Mouse (Mus musculus) granulocyte monocyte progenitor cell, adult 5-6 weeks (primary cell): ENCODE measurements around the gene Vmn2r14. TPM values are rescaled to one million over a fixed set of nuclear protein-coding genes. Genes with fewer than 3 reads are reported as not detected.
"Not testable (repeated sequence)": the region's sequence is repeated elsewhere in the genome, so short reads cannot be mapped to it uniquely, and the experiment has no call there.

Source experiments
- ATAC-seq: replicated peaks from 2 replicates; pipeline ENCODE4 v1.8.0; 2016; ENCODE audit warnings: mild to moderate bottlenecking, moderate TSS enrichment, inconsistent platforms; ENCODE audit not compliant: poor library complexity, severe bottlenecking
- total RNA-seq, 2 experiments: library from RNA; stranded (forward) in 1 of 2; stranded (reverse) in 1 of 2; fragments of 200-712, 200-1000 nt in 1 of 2; fragments of >200 nt in 1 of 2; fragmentation: Nextera tagmentation in 1 of 2; gene quantifications; 2 replicates each; pipeline ENCODE4 v1.2.3; 2014 to 2017

The Vmn2r14 gene
- total RNA-seq (2014; fragmentation: Nextera tagmentation), result not detected in 2 replicates
- not detected in 2 replicates for total RNA-seq (2017)

DNA sequence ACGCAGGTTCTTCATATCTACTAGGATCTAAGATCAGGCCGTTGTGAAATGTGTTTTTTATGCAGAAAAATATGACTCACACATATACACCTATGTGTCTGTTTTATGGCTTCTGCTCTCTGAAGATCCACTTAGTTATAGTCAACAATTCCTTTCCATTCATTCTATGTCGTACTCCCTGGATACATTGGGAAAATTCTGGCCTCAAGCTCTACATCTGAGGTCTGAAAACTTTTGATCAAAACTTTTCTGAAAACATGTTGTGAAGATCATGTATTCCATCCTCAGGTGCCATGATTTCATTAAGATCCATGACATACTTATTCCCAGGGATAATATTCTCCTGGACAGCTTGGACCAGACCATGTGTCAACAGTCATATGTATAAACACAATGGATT, at the start of gene Vmn2r14:
Gene Vmn2r14 (minus strand): TSS at position 101 of the 400 bp plus-strand sequence.
- no peak for ATAC-seq

DNA sequence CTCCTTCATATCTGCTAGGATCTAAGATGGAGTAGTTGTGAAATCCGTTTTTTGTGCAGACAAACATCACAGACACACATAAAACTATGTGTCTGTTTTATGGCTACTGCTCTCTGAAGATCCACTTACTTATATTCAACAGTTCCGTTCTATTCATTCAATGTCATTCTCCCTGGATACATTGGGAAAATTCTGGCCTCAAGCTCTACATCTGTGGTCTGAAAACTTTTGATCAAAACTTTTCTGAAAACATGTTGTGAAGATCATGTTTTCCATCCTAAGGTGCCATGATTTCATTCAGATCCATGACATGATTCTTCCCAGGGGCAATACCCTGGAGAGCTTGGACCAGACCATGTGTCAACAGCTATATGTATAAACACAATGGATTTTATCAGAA, 32.4 kb downstream of the Vmn2r14 start, which contains the start of gene Vmn2r13:
Gene Vmn2r13 (minus strand): TSS at position 101 of the 400 bp plus-strand sequence.
- ATAC-seq, result not testable (repeated sequence)

DNA sequence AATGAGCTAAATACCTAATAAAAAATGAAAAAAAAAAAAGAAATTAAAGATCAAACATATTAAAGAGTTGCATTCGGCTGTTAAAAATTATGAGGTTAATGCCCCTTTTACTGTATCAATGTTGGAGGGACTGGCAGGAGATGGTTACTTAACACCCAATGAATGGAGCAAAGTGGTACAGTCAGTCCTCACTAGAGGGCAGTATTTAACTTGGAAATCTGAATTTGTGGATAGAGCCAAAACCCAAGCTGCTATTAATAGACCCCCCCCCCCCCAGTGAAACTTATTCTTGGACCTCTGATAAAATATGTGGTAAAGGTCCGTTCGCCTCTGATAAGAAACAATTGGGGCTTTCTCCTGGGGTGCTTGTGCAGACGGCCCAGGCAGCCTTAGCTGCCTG, 57.7 kb downstream of the Vmn2r14 start:
- ATAC-seq, result not testable (repeated sequence)

Other genes starting within 250 kb of the Vmn2r14 start
- gene Vmn2r10, start 218.2 kb downstream of the Vmn2r14 start, total RNA-seq (2014; fragmentation: Nextera tagmentation), result not detected in 2 replicates
- not detected in 2 replicates for gene Vmn2r10, start 218.2 kb downstream of the Vmn2r14 start, total RNA-seq (2017)
- gene Vmn2r11, start 165.1 kb downstream of the Vmn2r14 start, total RNA-seq (2014; fragmentation: Nextera tagmentation), result not detected in 2 replicates
- gene Vmn2r11, start 165.1 kb downstream of the Vmn2r14 start, total RNA-seq (2017), result not detected in 2 replicates
- gene Vmn2r12, start 126.8 kb downstream of the Vmn2r14 start, total RNA-seq (2014; fragmentation: Nextera tagmentation), result not detected in 2 replicates
- not detected in 2 replicates for gene Vmn2r12, start 126.8 kb downstream of the Vmn2r14 start, total RNA-seq (2017)
- not detected in 2 replicates for gene Vmn2r13, start 32.5 kb downstream of the Vmn2r14 start, total RNA-seq (2014; fragmentation: Nextera tagmentation)
- gene Vmn2r13, start 32.5 kb downstream of the Vmn2r14 start, total RNA-seq (2017), result not detected in 2 replicates
- not detected in 2 replicates for gene Vmn2r15, start 72.9 kb upstream of the Vmn2r14 start, total RNA-seq (2014; fragmentation: Nextera tagmentation)
- gene Vmn2r15, start 72.9 kb upstream of the Vmn2r14 start, total RNA-seq (2017), result not detected in 2 replicates
- gene Vmn2r16, start 105.5 kb upstream of the Vmn2r14 start, total RNA-seq (2014; fragmentation: Nextera tagmentation), result not detected in 2 replicates
- not detected in 2 replicates for gene Vmn2r16, start 105.5 kb upstream of the Vmn2r14 start, total RNA-seq (2017)
- gene Vmn2r17, start 195.0 kb upstream of the Vmn2r14 start, total RNA-seq (2014; fragmentation: Nextera tagmentation), result not detected in 2 replicates
- gene Vmn2r17, start 195.0 kb upstream of the Vmn2r14 start, total RNA-seq (2017), result not detected in 2 replicates